Mouse (Mus musculus): ENCODE data around the gene Selenoh.

GRCm38 (mm10) chr2:84640833-84641232 lies 29.7 kb downstream of the Selenoh start:
- TF ChIP-seq GATA1 (IDR thresholded peaks at IDR 0.05; ENCODE audit: borderline replicate concordance, low read length) (no peak), FLI1 (IDR thresholded peaks at IDR 0.05; ENCODE audit: low read length) (no peak)
